Mouse (Mus musculus): ENCODE results near the gene Atp6v0c.

GRCm38 (mm10) chr17:24126801-24127200 lies 42.7 kb downstream of the Atp6v0c start:
- TF ChIP-seq CTCF (IDR thresholded peaks at IDR 0.05; ENCODE audit: borderline replicate concordance, insufficient read depth, low read depth, low read length) (no peak), POLR2A (IDR thresholded peaks at IDR 0.05; ENCODE audit: borderline replicate concordance, insufficient read depth, low read length) (no peak)

Measured in cerebellum, adult 2 months (tissue).